7 mouse cellular contexts compared by ENCODE assay signal in genomic region chr17:47629717-47630677, GRCm38 (mm10). TPM values are rescaled to one million over a fixed set of nuclear protein-coding genes. Genes with fewer than 3 reads are reported as not detected.
DNase-seq lines count a peak whose midpoint lies in the region; ATAC-seq and TF ChIP-seq lines count a peak whose summit lies in the region.

No protein-coding gene starts in this region.

- peaks cover 16% of the 10 kb centered on the region for H3K36me3 ChIP-seq in embryonic facial prominence, embryonic 13.5 days
- peaks cover 23% of the 10 kb centered on the region for H3K36me3 ChIP-seq in heart, embryonic 14.5 days (ENCODE audit: control insufficient read depth, insufficient read depth, low read length)

- H3K4me2 ChIP-seq in embryonic facial prominence, embryonic 13.5 days = peak overlapping the region; percentile 95
- peak overlapping the region; percentile 99 for H3K4me2 ChIP-seq in heart, embryonic 14.5 days (ENCODE audit: low read length)

- H3K9ac ChIP-seq in embryonic facial prominence, embryonic 13.5 days = peak overlapping the region; percentile 83
- peak overlapping the region; percentile 86 for H3K9ac ChIP-seq in heart, embryonic 14.5 days (ENCODE audit: low read length)

- DNase-seq in ES-CJ7 (ENCODE audit: low read depth, low spot score) = peak; percentile 30
- DNase-seq in layer of hippocampus, adult 2 months (ENCODE audit: low spot score in 2 of 2) = no peak
- DNase-seq in lung, postnatal 36 days = peak; percentile 21
- peak; percentile 44 for DNase-seq in right cerebral cortex, postnatal 25 days

- WGBS in embryonic facial prominence, embryonic 13.5 days = under 1% methylated on average over 56 of the region's 61 CpGs
- under 1% methylated on average over 59 of the region's 61 CpGs for WGBS in heart, embryonic 14.5 days

- H3K27me3 ChIP-seq in embryonic facial prominence, embryonic 13.5 days = no peaks in the 10 kb centered on the region
- H3K27me3 ChIP-seq in heart, embryonic 14.5 days (ENCODE audit: control insufficient read depth, insufficient read depth, low read length) = no peaks in the 10 kb centered on the region

- H3K4me3 ChIP-seq in embryonic facial prominence, embryonic 13.5 days = peak overlapping the region; percentile 69
- peak overlapping the region; percentile 87 to 99 for H3K4me3 ChIP-seq in heart, embryonic 14.5 days (ENCODE audit: control insufficient read depth in 1 of 2, insufficient read depth in 1 of 2, low read depth in 1 of 2, low read length in 2 of 2)
- peak overlapping the region; percentile 92 for H3K4me3 ChIP-seq in layer of hippocampus, adult 2 months

- peak overlapping the region; percentile 93 for H3K27ac ChIP-seq in embryonic facial prominence, embryonic 13.5 days
- H3K27ac ChIP-seq in heart, embryonic 14.5 days (replicated peaks in 1 of 2; ENCODE audit: control insufficient read depth in 1 of 2, insufficient read depth in 1 of 2, low read depth in 2 of 2, low read length in 2 of 2) = peak overlapping the region; percentile 64 to 91
- peak overlapping the region; percentile 92 for H3K27ac ChIP-seq in layer of hippocampus, adult 2 months

- ATAC-seq in CD4-positive, CD25-positive, alpha-beta regulatory T cell, adult 4 months = peak; percentile 20
- ATAC-seq in embryonic facial prominence, embryonic 13.5 days (ENCODE audit: insufficient number of reproducible peaks, insufficient read depth, low FRiP score, low TSS enrichment, low read depth) = peak; percentile 49
- ATAC-seq in heart, embryonic 14.5 days (ENCODE audit: insufficient number of reproducible peaks, insufficient read depth, low FRiP score, low read depth) = peak; percentile 70

- H3K9me3 ChIP-seq in embryonic facial prominence, embryonic 13.5 days = no peaks in the 10 kb centered on the region
- no peaks in the 10 kb centered on the region for H3K9me3 ChIP-seq in heart, embryonic 14.5 days (ENCODE audit: control insufficient read depth, low read length)

- H3K4me1 ChIP-seq in embryonic facial prominence, embryonic 13.5 days = peaks cover 37% of the 10 kb centered on the region
- peaks cover 4 to 19% of the 10 kb centered on the region in 2 experiments for H3K4me1 ChIP-seq in heart, embryonic 14.5 days (ENCODE audit: control insufficient read depth in 2 of 2, insufficient read depth in 2 of 2, low read length in 2 of 2)

- TF ChIP-seq CTCF in layer of hippocampus, adult 2 months (conservative IDR thresholded peaks at IDR 0.05) = peak; percentile 59

RNA-seq across cellular contexts. Expression of gene Usp49, which starts 0.5 kb away (rescaled TPM):
- under 1 TPM; 0.43 to 0.78 TPM for polyA plus RNA-seq in CD4-positive, CD25-positive, alpha-beta regulatory T cell, adult 4 months (2017; shearing (Covaris generic))
- polyA plus RNA-seq in embryonic facial prominence, embryonic 13.5 days (2015; fragmentation: Nextera tagmentation; extraction: Ambion mirVana) = 6.2 and 6.4 TPM in 2 replicates
- 3.0 and 3.2 TPM in 2 replicates for polyA plus RNA-seq in heart, embryonic 14.5 days (2014; fragmentation: Nextera tagmentation; extraction: Ambion mirVana)
- total RNA-seq in layer of hippocampus, adult 2 months (2021) = 10 to 100 TPM; 11.5 to 12.3 TPM

RNA-seq across cellular contexts. Expression of gene Gm20517, which starts 18.6 kb away (rescaled TPM):
- under 1 TPM in 1 of 2 experiments, not detected in 1; 0.73 TPM for polyA plus RNA-seq in CD4-positive, CD25-positive, alpha-beta regulatory T cell, adult 4 months (2017; shearing (Covaris generic))
- polyA plus RNA-seq in embryonic facial prominence, embryonic 13.5 days (2015; fragmentation: Nextera tagmentation; extraction: Ambion mirVana) = 0.96 and 2.4 TPM in 2 replicates
- polyA plus RNA-seq in heart, embryonic 14.5 days (2014; fragmentation: Nextera tagmentation; extraction: Ambion mirVana) = 1.7 and 2.2 TPM in 2 replicates
- 1 to 10 TPM; 4.4 to 5.5 TPM for total RNA-seq in layer of hippocampus, adult 2 months (2021)

RNA-seq across cellular contexts. Expression of gene Med20, which starts 18.6 kb away (rescaled TPM):
- polyA plus RNA-seq in CD4-positive, CD25-positive, alpha-beta regulatory T cell, adult 4 months (2017; shearing (Covaris generic)) = 10 to 100 TPM; 36.0 to 37.0 TPM
- polyA plus RNA-seq in embryonic facial prominence, embryonic 13.5 days (2015; fragmentation: Nextera tagmentation; extraction: Ambion mirVana) = 52.9 and 60.1 TPM in 2 replicates
- 28.6 and 30.9 TPM in 2 replicates for polyA plus RNA-seq in heart, embryonic 14.5 days (2014; fragmentation: Nextera tagmentation; extraction: Ambion mirVana)
- 10 to 100 TPM; 31.6 to 36.0 TPM for total RNA-seq in layer of hippocampus, adult 2 months (2021)

RNA-seq across cellular contexts. Expression of gene Bysl, which starts 18.7 kb away (rescaled TPM):
- 10 to 100 TPM; 10.6 to 14.2 TPM for polyA plus RNA-seq in CD4-positive, CD25-positive, alpha-beta regulatory T cell, adult 4 months (2017; shearing (Covaris generic))
- polyA plus RNA-seq in embryonic facial prominence, embryonic 13.5 days (2015; fragmentation: Nextera tagmentation; extraction: Ambion mirVana) = 23.0 and 26.6 TPM in 2 replicates
- polyA plus RNA-seq in heart, embryonic 14.5 days (2014; fragmentation: Nextera tagmentation; extraction: Ambion mirVana) = 18.3 and 18.7 TPM in 2 replicates
- 10 to 100 TPM; 18.1 to 18.2 TPM for total RNA-seq in layer of hippocampus, adult 2 months (2021)

RNA-seq across cellular contexts. Expression of gene Tomm6, which starts 58.2 kb away (rescaled TPM):
- 100 to 1,000 TPM; 264 to 319 TPM for polyA plus RNA-seq in CD4-positive, CD25-positive, alpha-beta regulatory T cell, adult 4 months (2017; shearing (Covaris generic))
- polyA plus RNA-seq in embryonic facial prominence, embryonic 13.5 days (2015; fragmentation: Nextera tagmentation; extraction: Ambion mirVana) = 412 and 418 TPM in 2 replicates
- polyA plus RNA-seq in heart, embryonic 14.5 days (2014; fragmentation: Nextera tagmentation; extraction: Ambion mirVana) = 354 and 369 TPM in 2 replicates
- total RNA-seq in layer of hippocampus, adult 2 months (2021) = 100 to 1,000 TPM; 204 to 205 TPM

Comparison
In these comparisons a context has a peak if more than half of its experiments do, and no peak if none do; other contexts are left out.
1. ATAC-seq: peak in every context shown above with its lines; median percentile 70 in heart, embryonic 14.5 days; 49 in embryonic facial prominence, embryonic 13.5 days; 20 in CD4-positive, CD25-positive, alpha-beta regulatory T cell, adult 4 months.
2. DNase-seq: peak in ES-CJ7 (single experiment), lung, postnatal 36 days (single experiment) and right cerebral cortex, postnatal 25 days (single experiment); none in layer of hippocampus, adult 2 months (0 of 2).
3. Peak in every context shown above with its lines, with median percentiles within 50 percentile points of each other: H3K27ac ChIP-seq and H3K4me3 ChIP-seq.